Mouse (Mus musculus) lung, adult 2 months (tissue): ENCODE results near the gene Rbm48.

Source experiments
- CTCF ChIP-seq: fragments of 200-500 bp; IDR thresholded peaks from 2 replicates; pipeline ENCODE4 v1.5.1; 2011; ENCODE audit warnings: mild to moderate bottlenecking, low read length, control low read depth; ENCODE audit not compliant: insufficient read depth
- POLR2A ChIP-seq: fragments of 200-500 bp; IDR thresholded peaks from 2 replicates; pipeline ENCODE4 v1.6.1; 2011; ENCODE audit warnings: low read depth, mild to moderate bottlenecking, control low read depth, low read length, borderline replicate concordance; ENCODE audit errors: extremely low read depth

GRCm38 (mm10) chr5:3630055-3630454, 33.7 kb upstream of the Rbm48 start:
- TF ChIP-seq POLR2A (no peak), CTCF (no peak)
